Mouse (Mus musculus) c-Kit-positive CD71-positive TER-119-negative erythroid progenitor cells, embryonic 14.5 days (primary cell): Measurements from ENCODE around the gene Mapre3.
"Not testable (repeated sequence)": the region's sequence is repeated elsewhere in the genome, so short reads cannot be mapped to it uniquely, and the experiment has no call there.

Experiments used
- DNase-seq: peaks from one replicate; pipeline ENCODE4 v3.0.0-alpha.2; 2013; ENCODE audit warnings: low read depth

Mapre3 gene

DNA sequence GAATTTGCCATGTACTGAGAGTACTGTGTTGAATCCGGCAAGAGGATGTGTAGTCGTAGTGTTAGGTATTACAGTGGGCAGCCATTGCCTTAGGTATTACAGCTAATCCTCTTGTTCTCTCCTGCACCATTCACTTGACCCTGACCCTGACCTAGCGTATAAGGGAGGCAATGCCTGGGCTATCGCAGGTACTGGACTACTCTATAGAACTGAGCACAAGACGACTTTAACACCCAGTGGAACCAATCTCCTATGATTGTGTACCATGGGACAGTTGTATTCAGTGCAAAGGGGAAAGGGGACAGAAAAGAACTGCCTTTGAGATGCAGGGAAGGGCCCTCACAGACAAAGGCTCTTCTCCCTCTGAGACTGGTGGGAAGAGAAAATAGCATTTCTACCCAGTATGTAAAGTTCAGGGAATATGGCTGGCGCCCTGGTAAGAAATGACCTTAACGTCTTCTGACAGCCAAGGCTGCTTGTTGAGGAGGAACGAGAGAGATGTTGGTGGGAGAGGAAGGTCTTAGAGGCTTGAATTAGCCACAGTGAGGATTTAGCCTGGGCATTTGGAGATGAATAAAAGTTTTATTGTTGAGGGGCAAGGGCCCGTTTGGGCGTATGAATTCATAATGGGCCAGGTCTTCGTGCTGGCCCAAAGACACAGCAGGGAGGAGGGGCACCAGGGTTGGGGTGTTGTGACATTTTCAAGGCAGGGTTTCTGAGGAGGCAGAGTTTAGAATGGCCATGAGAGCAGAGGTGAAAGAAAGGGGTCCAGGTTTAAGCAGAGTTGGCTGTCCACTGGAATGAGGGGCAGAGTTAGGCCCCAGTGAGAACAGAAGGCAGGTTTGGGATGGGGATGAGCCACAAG lies 9.9 kb downstream of the Mapre3 start:
- no peak for DNase-seq

DNA sequence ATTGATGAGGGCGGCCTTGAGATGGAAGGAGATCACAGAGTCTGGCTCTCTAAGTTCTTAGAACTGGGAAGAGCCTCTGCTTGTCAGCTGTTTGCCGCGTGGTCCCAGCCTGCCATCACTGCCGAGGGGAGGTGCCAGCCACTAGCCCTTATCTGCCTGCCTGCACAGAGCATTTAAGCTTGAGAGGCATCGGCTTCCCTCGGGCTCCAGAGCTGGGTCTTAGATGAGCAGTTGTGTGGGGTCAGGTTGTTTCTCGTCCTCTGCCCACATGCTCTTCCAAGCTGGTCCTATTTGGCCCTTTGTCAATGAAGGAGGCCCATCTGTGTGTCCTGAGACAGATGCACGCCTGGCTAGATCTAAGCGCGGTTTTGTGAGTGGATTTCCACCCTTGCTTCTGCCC lies 10.7 kb downstream of the Mapre3 start:
- DNase-seq = no peak

DNA sequence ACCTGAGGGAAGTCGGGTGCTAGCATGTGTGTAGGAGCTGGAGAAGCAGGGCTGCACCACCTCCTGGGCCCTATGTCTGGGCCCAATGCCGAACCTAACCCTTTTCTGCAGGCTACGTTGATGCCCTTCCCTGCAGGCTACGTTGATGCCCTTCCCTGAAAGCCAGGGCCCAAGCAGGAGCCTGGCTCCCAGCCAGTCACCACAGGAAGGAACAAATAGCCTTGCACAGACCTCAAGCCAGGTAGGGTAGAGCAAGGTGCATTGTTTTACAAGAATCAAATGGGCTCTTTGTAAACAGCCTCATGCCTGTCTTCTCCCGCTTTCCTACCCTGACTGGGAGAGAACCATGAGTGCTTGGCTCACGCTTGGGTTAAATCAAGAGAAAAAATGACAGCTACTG lies 11.4 kb downstream of the Mapre3 start:
- DNase-seq = no peak

DNA sequence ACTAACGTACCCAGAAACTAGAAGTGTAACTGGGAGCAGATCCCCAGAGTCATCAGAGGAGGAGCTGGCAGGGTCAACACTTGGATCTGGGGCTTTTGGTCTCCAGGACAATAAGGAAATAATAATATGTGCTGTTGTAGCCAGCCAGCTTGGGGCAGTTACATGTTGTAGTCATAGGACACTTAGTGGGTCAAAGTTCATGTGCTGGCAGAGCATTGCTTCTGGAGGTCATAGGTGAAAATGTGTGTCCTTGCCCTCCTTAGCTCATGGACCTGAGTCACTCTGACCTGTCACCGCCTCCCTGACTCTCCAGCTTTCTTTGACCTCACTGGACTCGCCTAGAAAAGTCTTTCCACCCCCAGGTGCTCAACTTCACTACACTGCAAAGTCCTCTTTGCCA lies 19.0 kb downstream of the Mapre3 start:
- no peak for DNase-seq

DNA sequence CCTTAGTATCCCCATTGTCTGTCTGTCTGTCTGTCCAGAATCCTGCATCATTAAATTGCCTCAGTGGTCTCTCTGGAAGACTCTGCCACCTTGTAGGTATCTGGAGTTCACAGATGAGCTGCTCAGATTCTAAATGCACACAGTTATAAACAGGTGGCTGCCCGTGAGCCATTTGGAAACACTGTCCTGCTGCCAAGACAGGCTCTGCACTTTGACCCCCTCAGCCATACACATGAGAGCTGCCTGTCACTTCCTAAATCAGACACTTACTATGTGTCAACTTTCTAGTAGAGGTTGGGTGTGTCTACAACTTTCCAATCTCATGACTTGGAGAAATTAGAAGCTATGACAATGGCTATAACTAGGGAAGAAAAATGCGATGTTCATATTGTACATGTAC lies 25.3 kb downstream of the Mapre3 start:
- no peak for DNase-seq

DNA sequence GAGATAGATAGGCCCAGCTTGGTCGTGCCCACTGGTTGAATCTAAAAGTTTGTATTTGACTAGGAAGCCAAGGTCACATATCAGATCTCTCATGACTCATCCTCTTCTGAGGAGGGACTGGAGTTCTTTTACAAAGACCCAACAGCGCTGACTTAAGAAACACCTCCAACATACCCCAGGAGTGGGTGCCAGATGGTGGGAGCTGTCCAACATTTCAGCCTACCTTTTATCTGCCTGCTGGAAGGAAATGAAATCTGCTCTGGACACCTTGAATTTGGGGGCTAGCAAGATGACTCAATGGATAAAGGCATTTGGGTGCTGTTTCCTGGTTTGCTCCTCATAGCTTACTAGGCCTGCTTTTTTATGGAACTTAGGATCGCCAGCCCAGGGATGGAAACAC lies 27.5 kb downstream of the Mapre3 start:
- no peak for DNase-seq

DNA sequence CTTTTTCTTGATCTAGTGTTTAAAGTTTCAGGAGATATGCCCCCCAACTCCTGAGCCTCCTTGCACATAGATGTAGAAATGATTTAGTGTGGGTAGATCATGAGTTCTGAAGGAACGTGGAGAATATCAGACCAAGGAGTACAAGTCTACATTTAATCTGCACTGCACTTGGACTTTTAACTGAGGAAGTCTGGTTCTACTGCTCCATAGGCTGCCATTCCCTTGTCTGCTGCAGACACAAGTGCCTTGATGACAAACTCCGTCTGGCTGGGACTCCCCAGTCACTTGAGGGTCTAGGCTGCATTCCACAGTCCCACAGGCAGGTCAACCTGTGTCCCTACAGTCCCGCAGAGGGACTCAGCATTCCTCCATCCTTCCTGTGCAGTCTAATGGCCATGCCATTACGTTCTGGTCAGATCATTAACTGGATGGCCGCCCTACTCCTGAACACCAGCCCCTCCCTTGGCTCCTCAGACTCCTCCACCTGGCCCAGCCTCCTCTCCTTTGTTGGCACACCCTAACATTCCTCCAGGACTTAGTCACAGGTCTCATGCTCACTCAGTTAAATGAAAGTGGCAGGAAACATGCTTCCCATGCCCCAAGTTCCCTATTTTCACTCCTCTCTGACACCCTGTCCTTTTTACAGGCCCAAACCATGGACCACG lies 35.6 kb downstream of the Mapre3 start:
- DNase-seq = no peak

DNA sequence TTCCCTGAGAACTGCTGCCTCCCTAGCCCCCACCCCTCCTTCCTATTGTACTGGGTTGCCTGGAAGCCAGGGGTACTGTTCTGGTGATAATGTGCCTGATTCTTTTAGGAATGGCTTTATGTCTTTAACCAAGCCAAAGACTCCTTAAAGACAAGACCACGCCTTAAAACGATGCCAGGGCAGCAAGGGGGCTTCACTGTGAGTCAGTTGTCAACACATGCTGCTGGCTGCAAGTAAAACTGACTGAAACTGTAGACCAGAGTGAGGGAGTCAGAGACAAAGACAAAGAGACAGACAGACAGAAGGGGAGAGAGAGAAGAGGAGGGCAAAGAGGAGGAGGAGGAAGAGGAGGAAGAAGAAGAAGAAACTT lies 36.1 kb downstream of the Mapre3 start:
- DNase-seq = no peak

DNA sequence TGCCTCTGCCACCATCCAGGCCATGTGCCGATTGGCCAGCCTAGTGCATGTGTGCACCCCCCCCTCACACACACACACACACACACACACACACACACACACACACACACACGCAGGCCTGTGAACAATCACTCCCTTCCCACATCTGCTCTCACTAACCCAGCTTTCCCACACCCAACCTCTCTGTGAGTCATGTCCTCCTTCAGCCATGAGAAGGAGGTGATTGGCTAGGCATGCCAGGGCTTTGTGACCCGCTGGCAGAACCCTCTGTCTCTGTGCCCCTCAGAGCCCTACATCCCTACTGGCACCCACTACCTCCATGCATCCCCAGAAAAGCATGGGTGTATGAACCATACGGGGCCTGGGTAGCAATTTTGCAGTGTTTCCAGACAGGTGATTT lies 39.1 kb downstream of the Mapre3 start:
- DNase-seq = no peak

DNA sequence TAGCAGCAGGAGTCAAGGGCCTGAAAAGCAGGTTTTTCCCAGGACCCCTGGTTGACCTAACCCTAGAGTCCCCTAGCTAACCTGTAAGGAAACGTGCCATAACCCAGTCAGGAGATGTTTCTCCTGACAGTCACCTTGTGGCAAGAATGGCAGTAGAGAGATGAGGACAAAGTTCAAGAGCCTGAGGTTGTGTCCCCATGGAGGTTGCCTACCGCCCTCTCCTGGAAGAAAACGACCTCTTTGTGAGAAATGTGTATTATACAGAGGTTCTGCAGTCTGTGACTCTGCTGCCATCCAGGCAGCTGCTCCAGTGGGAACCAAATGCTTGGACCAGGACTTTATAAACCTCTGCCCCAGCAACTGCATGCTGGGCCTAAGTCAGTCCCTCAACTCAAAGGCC lies 41.2 kb downstream of the Mapre3 start:
- DNase-seq = no peak

DNA sequence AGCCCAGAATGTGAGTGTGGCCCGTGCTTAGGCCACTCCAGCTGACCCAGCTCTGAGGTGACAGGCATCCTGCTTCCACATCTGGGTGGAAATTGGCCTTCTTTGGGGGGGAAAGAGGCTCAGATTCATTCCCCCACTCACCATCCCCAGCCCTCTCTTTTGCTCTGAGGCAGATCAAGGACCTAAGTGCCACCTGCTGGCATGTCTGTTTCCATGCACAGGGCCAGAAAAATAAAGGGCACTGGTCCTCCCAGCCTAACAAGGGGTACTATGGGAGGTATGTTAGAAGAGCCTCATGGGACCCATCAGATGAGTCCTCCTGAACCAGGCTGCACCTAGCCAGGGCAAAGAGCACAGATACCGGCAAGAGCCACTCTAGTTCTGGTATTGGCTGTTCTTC lies 41.7 kb downstream of the Mapre3 start:
- DNase-seq = no peak

DNA sequence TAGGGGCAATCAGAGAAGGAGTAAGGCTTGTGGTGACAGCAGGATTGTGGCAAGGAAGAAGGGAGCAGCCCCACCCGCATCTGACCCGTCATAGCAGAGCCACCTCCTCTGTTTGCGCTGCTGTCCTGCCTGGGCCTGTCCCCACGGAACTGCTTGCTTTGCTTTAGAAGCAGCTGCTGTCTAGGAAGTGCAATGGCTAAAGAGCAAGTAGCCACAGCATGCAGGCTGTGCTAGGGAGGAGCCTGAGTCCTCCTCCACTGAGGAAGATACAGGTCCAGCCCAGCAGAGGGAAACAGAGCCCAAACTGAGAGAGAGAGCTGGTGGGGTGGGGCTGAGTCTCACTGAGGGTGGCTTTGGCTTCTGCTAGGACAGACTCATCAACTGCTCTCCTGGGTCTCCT lies 49.4 kb downstream of the Mapre3 start:
- no peak for DNase-seq

DNA sequence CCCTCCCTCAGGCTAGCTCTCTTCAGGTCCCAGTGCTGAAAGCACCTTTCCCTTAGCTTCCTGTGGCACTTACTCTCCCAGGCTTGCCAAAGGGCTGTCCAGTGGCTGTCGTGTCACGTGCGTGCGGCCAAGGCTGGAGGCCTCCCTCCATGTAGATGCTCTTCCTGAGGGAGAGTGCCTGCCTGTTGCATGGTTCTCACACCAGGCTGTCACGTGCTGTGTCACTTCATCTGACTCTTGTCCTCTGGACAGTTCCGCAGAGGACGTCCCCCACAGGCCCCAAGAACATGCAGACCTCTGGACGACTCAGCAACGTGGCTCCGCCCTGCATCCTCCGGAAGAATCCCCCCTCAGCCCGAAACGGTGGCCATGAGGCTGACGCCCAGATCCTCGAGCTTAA lies 49.9 kb downstream of the Mapre3 start:
- no peak for DNase-seq

DNA sequence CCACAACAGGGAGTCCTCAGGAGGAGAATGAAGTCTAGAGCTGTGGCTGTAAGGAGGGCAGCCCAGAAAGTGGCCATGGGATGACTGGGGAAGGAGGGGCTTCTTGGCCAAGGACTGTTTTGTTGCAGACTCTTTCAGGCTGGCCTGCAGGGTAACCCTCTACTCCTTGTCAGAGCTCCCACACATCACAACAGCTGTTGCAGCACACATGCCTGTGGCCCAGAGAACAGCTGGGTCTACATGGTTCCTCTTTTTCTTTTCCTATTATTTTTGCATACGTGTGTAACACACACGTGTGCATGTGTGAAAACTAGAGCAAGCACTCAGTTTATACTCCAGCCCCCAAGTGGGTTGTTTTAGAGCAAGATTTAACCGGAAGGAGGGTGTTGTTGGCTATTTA lies 52.4 kb downstream of the Mapre3 start:
- no peak for DNase-seq

DNA sequence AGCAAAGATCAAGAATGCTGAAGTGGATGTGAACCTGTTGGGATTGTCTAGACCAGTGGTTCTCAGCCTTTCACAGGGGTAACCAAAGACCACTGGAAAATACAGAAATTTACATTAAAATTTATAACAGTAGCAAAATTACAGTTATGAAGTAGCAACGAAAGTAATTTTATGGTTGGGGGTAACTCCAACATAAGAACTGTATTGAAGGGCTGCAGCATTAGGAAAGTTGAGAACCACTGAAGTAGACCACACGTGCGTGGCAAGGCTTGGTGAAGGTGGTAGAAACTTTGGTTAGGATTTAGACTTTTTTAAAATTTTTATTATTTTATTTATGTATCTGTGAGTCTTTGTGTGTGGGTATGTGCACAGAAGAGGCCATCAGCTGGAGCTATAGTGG lies 53.3 kb downstream of the Mapre3 start, which contains the start of gene Tmem214:
Gene Tmem214 (plus strand): TSS at position 301 of the 400 bp plus-strand sequence.
- DNase-seq = no peak

DNA sequence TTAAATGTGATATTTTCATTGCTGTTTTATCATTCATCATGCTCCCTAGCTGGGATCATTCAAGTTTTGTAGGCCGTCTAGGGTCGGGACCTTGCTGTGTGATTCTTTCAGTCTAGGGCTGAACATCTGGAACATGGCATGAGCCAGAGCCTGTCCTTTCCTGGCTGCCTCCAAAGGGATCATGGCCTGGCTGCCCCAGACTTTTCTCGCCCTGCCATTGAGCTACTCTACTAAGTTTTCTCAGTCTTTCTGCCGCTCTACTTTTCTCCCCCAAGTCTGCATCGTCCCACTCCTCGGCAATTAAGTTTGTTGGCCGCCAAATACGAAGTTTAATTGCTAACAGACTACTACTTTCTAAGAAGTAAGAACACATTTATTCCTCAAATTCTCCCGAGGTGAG lies 54.5 kb downstream of the Mapre3 start:
- DNase-seq = no peak

DNA sequence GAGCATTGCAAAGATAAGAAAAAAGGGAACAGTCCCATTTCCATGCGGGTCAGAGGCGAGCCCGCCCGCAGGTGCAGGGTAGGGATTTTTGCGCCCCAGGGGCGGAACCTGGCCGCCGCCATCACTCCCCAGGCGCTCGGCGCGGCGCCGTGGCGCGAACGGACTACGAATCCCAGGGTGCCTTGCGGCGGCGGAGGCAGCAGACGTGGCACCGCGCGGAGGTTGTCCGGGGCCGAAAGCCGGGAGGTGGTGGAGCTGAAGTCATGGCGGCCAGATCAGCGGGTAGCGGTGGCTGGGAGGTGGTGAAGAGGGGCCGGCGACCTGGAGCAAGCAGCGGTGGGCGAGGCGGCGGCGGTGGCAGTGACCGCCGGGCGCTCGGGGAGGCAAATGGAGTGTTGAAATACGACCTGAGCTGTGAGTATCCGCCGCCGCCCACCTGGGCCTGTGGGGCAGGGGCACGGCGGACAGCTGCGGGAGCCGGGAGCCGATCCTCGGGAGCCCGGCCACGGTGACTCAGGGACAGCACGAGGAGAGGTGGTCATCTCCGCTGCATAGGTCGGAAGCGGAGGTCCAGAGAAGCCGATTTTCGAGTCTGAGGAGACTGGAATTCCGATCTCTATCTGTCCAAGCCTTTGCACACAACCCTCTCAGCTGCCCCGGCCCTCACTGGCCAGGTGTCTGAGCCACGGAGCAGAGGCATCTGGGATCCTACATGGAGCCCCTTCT lies 55.1 kb downstream of the Mapre3 start:
- DNase-seq = peak; percentile 79

DNA sequence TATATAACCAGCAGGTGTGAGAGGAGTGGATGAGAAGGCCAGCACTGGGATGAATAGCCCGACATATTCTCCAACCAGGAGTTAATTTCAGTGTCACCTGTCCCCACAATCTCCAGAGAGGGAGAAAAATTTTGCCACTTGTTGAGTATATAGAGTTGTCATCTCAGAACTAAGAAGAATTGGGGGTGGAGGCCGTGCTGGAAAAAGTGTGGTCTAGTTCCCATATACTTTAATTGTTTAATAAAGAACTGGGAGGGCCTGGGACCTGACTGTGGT lies 55.6 kb downstream of the Mapre3 start:
- no peak for DNase-seq

DNA sequence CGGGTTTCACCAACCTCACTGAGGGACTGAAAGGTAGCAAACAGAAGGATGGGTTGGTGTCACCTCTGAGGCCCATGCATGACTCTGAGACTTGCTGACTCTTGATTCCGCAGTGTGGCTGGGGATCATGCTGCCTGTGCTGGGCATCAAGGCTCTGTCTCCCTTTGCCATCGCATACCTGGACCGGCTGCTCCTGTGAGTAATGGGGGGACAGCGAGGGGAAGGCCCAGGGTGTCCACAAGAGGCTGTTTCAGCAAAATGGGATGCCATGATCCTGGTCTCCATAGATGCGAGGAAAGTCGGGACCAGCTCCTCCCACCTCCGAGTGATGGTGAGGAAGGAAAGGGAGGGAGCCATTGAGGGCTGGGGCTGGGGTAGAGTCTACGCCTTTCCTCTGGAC lies 58.1 kb downstream of the Mapre3 start:
- DNase-seq = no peak

DNA sequence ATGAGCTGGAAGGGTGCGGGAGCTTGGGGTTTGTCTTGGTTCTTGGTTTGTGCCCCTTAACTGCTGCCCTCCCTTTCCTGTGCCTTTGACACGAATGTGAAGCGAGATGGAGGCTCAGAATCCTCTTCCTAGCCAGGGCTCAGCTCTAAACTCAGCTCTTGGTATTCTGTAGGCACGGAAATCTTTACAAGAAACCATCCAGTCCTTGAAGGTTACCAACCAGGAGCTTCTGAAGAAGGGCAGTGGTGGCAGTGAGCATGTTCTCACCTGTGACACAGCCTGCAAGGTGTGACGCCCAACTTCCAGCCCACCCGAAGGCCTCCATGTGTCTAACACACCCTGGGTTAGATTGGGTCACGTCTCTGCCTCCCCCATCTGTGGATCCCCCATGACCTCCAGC lies 59.9 kb downstream of the Mapre3 start:
- DNase-seq = no peak

DNA sequence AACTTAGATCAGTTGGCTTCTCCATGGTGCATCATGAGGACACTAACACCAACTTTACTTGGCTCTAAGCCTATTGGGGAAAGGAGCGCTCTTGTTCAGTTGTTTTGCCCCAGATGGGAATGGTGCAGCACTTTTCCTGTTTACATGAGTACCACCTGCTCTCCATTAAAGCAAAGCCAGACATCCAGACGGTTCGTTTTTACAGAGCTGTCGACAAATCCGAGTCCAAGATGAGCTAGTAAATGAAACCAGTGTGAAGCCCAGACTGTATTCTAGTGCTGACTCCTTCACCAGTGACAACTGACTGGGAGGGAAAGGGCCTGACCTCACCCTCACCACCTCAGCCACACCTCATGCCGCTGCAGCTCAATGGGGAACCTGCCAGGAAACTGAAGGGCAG lies 64.2 kb downstream of the Mapre3 start:
- no peak for DNase-seq

DNA sequence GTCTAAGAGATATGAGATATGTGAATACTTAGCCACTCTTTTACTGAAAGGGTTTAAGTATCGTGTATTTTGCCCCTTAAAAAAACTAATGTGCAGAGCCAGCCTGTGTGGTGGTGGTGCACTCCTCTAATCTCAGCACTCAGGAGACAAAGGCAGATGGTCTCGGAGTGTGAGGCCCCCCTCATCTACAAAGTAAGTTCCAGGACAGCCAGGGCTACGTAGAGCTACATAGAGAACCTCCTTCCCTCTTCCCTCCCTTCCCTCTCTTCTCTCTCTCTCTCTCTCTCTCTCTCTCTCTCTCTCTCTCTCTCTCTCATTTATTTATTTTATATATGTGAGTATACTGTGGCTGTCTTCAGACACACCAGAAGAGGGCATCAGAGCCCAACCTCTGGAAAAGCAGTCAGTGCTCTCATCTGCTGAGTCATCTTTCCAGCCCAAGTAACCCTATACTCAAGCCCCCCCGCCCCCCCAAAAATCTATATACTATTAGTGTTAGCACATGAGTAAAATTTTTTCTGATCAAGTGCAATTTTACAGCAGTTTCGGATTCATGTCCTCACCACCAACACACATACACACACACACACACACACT lies 65.0 kb downstream of the Mapre3 start:
- DNase-seq = no peak

DNA sequence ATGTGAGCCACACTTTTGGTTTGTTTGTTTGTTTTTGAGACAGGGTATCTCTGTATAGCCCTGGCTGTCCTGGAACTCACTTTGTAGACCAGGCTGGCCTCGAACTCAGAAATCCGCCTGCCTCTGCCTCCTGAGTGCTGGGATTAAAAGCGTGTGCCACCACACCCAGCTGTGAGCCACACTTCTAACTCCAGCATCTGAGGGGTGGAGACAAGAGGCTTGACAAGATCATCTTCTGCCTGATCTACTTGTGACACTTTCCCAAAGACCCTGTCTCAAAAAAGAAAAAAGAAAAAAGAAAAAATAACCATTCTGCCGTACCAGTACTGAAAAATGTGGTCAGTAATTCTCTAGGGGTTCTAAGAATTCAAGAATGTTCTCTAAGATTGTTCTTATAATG lies 67.4 kb downstream of the Mapre3 start:
- not testable (repeated sequence) for DNase-seq
